Mouse (Mus musculus): ENCODE data around the gene Naa38. TPM values are rescaled to one million over a fixed set of nuclear protein-coding genes. Genes with fewer than 3 reads are reported as not detected.

The Naa38 gene
- total and polyA plus RNA-seq, 2 experiments from 2014 or later: 99.0 to 162 TPM

- H3K27ac ChIP-seq: peak overlapping the region; percentile 88
- peak overlapping the region; percentile 93 for H3K4me2 ChIP-seq (ENCODE audit: low read depth, low read length)
- 0 out of 2 replicates have a peak, but pooled peaks have one; percentile 8 for TF ChIP-seq CTCF (IDR thresholded peaks at IDR 0.05; ENCODE audit: low read depth)
- H3K9ac ChIP-seq (replicated peaks; ENCODE audit: low read length): no peak overlapping the region
- DNase-seq (ENCODE audit: low spot score) (peak; percentile 94), ATAC-seq (peak; percentile 76)
- no peaks in the 10 kb centered on the region for H3K9me3 ChIP-seq (ENCODE audit: low read length)
- 3% methylated on average over 6 of the region's 6 CpGs for WGBS
- H3K36me3 ChIP-seq (ENCODE audit: insufficient read depth, low read length): peaks cover 20% of the 10 kb centered on the region
- H3K4me1 ChIP-seq (ENCODE audit: insufficient read depth, low read length): peaks cover 21% of the 10 kb centered on the region
- no peaks in the 10 kb centered on the region for H3K27me3 ChIP-seq (ENCODE audit: insufficient read depth, low read length)
- H3K4me3 ChIP-seq (ENCODE audit: low read length): 0 out of 2 replicates have a peak overlapping the region, but pooled peaks have one; percentile 2
Observed at GRCm38 (mm10) chr11:69364910-69365309, 30.4 kb upstream of the Naa38 start.

DNA sequence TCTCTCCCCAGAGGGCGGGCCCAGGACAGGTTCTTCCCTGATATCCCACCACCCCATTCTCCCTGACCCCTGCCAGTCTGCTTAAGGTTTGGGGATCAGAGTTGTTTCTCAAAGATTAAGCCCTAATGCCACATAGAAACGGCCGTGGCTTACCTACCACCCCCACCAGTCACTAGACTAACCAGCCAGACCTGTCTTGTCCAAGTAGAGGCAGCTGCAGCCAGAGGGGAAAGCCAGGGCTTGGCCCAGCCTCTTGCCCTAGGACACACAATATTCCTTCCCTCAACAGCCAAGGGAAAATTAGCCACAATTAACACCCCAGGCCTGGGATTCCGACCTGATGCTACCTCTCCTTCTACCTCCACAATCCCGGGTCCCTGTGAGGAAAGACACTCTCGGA is 29.6 kb upstream of the Naa38 start:
- WGBS: 22% methylated on average over 6 of the region's 6 CpGs
- H3K27ac ChIP-seq: peak overlapping the region; percentile 88
- DNase-seq (ENCODE audit: low spot score): no peak
- peak overlapping the region; percentile 93 for H3K4me2 ChIP-seq (ENCODE audit: low read depth, low read length)
- H3K9me3 ChIP-seq (ENCODE audit: low read length): no peaks in the 10 kb centered on the region
- H3K36me3 ChIP-seq (ENCODE audit: insufficient read depth, low read length): peaks cover 13% of the 10 kb centered on the region; the same call in 1 of the 2 replicates
- ATAC-seq: no peak
- peak overlapping the region; percentile 79 for H3K4me3 ChIP-seq (ENCODE audit: low read length)
- peak overlapping the region; percentile 35 for H3K9ac ChIP-seq (replicated peaks; ENCODE audit: low read length)
- H3K27me3 ChIP-seq (ENCODE audit: insufficient read depth, low read length): no peaks in the 10 kb centered on the region
- TF ChIP-seq CTCF (IDR thresholded peaks at IDR 0.05; ENCODE audit: low read depth): no peak
- peaks cover 23% of the 10 kb centered on the region for H3K4me1 ChIP-seq (ENCODE audit: insufficient read depth, low read length)

DNA sequence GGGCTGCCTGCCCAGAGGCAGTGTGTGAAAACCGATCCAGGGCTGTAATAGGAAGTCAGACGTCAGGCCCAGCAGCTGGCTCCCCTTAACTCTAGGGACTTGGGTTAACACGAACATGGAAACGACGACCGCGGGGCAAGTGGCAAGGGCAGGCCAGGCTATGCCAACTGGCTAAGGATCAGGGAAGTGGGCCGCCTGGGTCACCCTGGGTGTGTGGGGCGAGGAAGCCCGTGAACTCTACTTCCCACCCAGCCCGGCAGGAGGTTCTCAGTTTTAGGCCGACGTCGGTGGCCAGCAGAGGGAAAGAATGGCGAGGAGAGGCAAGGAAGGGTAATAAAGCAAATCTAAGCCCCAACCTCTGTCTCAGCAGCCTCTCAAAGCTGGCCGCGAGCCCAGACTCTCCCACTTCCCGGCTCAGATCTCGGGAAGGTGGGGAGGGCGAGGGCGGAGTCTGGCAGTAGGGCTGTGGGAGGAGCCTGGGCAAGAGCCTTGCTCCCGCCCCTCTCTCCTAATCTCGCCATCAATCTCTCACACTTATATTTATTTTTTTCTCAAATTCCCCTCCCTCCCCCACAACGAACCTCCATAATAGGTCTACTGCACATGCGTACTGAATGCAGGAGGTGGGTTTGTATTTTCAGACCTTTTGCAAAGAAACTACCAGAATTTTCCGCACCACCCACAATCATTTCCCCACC is 29.0 kb upstream of the Naa38 start:
- peak; percentile 31 for TF ChIP-seq CTCF (IDR thresholded peaks at IDR 0.05; ENCODE audit: low read depth)
- peak overlapping the region; percentile 88 for H3K27ac ChIP-seq
- H3K4me1 ChIP-seq (ENCODE audit: insufficient read depth, low read length): peaks cover 28% of the 10 kb centered on the region
- peak overlapping the region; percentile 93 for H3K4me2 ChIP-seq (ENCODE audit: low read depth, low read length)
- peaks cover 7% of the 10 kb centered on the region; the same call in 1 of the 2 replicates for H3K36me3 ChIP-seq (ENCODE audit: insufficient read depth, low read length)
- no peaks in the 10 kb centered on the region for H3K27me3 ChIP-seq (ENCODE audit: insufficient read depth, low read length)
- H3K9me3 ChIP-seq (ENCODE audit: low read length): no peaks in the 10 kb centered on the region
- 1% methylated on average over 26 of the region's 26 CpGs for WGBS
- peak; percentile 97 for DNase-seq (ENCODE audit: low spot score)
- H3K4me3 ChIP-seq (ENCODE audit: low read length): peak overlapping the region; percentile 79
- H3K9ac ChIP-seq (replicated peaks; ENCODE audit: low read length): peak overlapping the region; percentile 99
- peak; percentile 81 for ATAC-seq

DNA sequence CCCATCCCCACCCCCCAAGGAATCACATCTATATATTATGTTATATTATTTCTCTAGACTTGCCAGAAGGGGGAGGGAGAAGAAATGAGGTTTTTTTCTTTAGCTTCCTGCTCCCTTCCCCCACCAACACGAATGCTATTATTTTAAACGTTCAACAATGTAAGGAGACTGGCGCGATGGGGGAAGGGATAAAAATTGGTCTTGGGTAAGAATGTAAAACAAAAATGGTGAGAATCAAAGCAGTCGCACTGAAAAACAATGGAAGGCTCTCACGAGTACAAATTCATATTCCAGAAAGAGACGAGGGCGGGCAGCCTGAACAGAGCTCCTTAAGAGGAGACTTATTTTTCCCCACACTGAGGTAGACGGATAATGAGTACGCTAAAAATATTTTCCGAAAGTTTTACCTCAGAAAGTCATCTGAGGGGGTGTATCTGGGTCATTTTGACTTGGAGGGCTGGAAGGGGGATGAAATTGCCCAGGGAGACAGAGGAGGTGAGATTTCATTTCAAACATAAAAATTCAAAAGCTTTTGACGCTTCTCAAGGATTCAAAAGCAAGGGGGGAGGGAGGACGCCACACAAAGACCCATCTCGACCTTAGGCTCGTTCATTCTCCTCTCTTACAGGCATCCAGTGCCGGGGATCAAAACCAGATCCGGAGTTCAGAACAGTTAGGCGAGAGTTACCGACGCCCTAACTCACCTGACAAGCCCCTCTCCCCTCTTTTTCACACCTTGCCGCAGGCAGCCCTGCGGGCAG is 28.3 kb upstream of the Naa38 start:
- Histone ChIP-seq H3K4me3 (ENCODE audit: low read length) (peak overlapping the region; percentile 79), H3K36me3 (ENCODE audit: insufficient read depth, low read length) (peaks cover 3% of the 10 kb centered on the region; the same call in 1 of the 2 replicates), H3K9ac (replicated peaks; ENCODE audit: low read length) (peak overlapping the region; percentile 99), H3K4me1 (ENCODE audit: insufficient read depth, low read length) (peaks cover 29% of the 10 kb centered on the region), H3K27me3 (ENCODE audit: insufficient read depth, low read length) (no peaks in the 10 kb centered on the region), H3K27ac (peak overlapping the region; percentile 88), H3K4me2 (ENCODE audit: low read depth, low read length) (peak overlapping the region; percentile 93), H3K9me3 (ENCODE audit: low read length) (no peaks in the 10 kb centered on the region)
- under 1% methylated on average over 22 of the region's 22 CpGs for WGBS
- ATAC-seq: no peak
- DNase-seq (ENCODE audit: low spot score): no peak
- no peak for TF ChIP-seq CTCF (IDR thresholded peaks at IDR 0.05; ENCODE audit: low read depth)

- no peaks in the 10 kb centered on the region for H3K9me3 ChIP-seq (ENCODE audit: low read length)
- H3K4me1 ChIP-seq (ENCODE audit: insufficient read depth, low read length): peaks cover 29% of the 10 kb centered on the region
- peak overlapping the region; percentile 98 for H3K27ac ChIP-seq
- H3K27me3 ChIP-seq (ENCODE audit: insufficient read depth, low read length): no peaks in the 10 kb centered on the region
- peak overlapping the region; percentile 99 for H3K9ac ChIP-seq (replicated peaks; ENCODE audit: low read length)
- peak overlapping the region; percentile 93 for H3K4me2 ChIP-seq (ENCODE audit: low read depth, low read length)
- ATAC-seq (peak; percentile 10; the same call in 1 of the 2 replicates), DNase-seq (ENCODE audit: low spot score) (peak; percentile 20)
- H3K36me3 ChIP-seq (ENCODE audit: insufficient read depth, low read length): peaks cover 3% of the 10 kb centered on the region; the same call in 1 of the 2 replicates
- WGBS: under 1% methylated on average over 22 of the region's 22 CpGs
- peak overlapping the region; percentile 79 for H3K4me3 ChIP-seq (ENCODE audit: low read length)
- no peak for TF ChIP-seq CTCF (IDR thresholded peaks at IDR 0.05; ENCODE audit: low read depth)
Observed at GRCm38 (mm10) chr11:69367616-69368355, 27.5 kb upstream of the Naa38 start.
